ENCODE assay signal across 25 mouse cellular contexts in genomic region chr2:101062939-101063338, GRCm38 (mm10).
DNase-seq lines count a peak whose midpoint lies in the region; ATAC-seq lines count a peak whose summit lies in the region.
"Had no signal": no experiment of that assay in that cellular context is flagged by ENCODE, and none has a peak within 500 bp of the region (broad histone marks: within the 10 kb centered on the region; RNA-seq: fewer than 3 reads in every experiment).

No protein-coding gene starts in this region.

- H3K4me1 ChIP-seq in kidney, embryonic 16.5 days (ENCODE audit: insufficient read depth, low read length) = no peaks in the 10 kb centered on the region
- H3K4me1 ChIP-seq: embryonic facial prominence, embryonic 15.5 days; forebrain, embryonic 10.5 days; heart, embryonic 13.5 days; hindbrain, embryonic 13.5 days had no signal

- no peak overlapping the region for H3K4me3 ChIP-seq in kidney, embryonic 16.5 days (ENCODE audit: low read length)
- H3K4me3 ChIP-seq: embryonic facial prominence, embryonic 15.5 days; erythroblast, embryonic 14.5 days; forebrain, embryonic 10.5 days; heart, adult 2 months; heart, embryonic 13.5 days; hindbrain, embryonic 13.5 days had no signal

- H3K27me3 ChIP-seq in kidney, embryonic 16.5 days (ENCODE audit: insufficient read depth, low read length) = no peaks in the 10 kb centered on the region
- H3K27me3 ChIP-seq: embryonic facial prominence, embryonic 15.5 days; heart, embryonic 13.5 days; hindbrain, embryonic 13.5 days had no signal

- 34% methylated on average over 4 of the region's 4 CpGs for WGBS in kidney, embryonic 16.5 days

- intact Hi-C loops in heart, postnatal 25 days (cut with DNase I) = no loop called here

- no peak overlapping the region for H3K27ac ChIP-seq in kidney, embryonic 16.5 days (ENCODE audit: low read length)
- H3K27ac ChIP-seq: embryonic facial prominence, embryonic 15.5 days; forebrain, embryonic 10.5 days; heart, adult 2 months; heart, embryonic 13.5 days; hindbrain, embryonic 13.5 days; hindbrain, postnatal 0 days had no signal

- ATAC-seq in kidney, embryonic 16.5 days (ENCODE audit: low FRiP score, low TSS enrichment) = peak; percentile 63; the same call in 1 of the 2 replicates
- no peak for ATAC-seq in megakaryocyte, adult 5-6 weeks (ENCODE audit: poor library complexity, severe bottlenecking)
- ATAC-seq in frontal cortex, adult (ENCODE audit: low TSS enrichment) = no peak
- ATAC-seq: CD4-positive, CD25-positive, alpha-beta regulatory T cell, adult 4 months; forebrain, embryonic 14.5 days; hindbrain, postnatal 0 days had no signal

- H3K4me2 ChIP-seq in kidney, embryonic 16.5 days (replicated peaks; ENCODE audit: low read depth, low read length) = no peak overlapping the region
- H3K4me2 ChIP-seq: embryonic facial prominence, embryonic 15.5 days; heart, embryonic 13.5 days; hindbrain, embryonic 13.5 days had no signal

- DNase-seq in heart, adult 18-20 months = peak; percentile 18 to 24
- DNase-seq in heart, postnatal 25 days (ENCODE audit: low spot score) = no peak
- no peak for DNase-seq in kidney, postnatal 10 days
- peak; percentile 46 for DNase-seq in retina, postnatal 1 day
- no peak for DNase-seq in retina, embryonic 14.5 days (ENCODE audit: low spot score)
- DNase-seq: adrenal gland, adult 8-10 months; adrenal gland, postnatal 36 days; B cell, adult 2 months; cerebellum, adult 2 months; cerebellum, postnatal 10 days; gastrocnemius, postnatal 10 days; heart, postnatal 4 days had no signal

- no peak overlapping the region for H3K9ac ChIP-seq in kidney, embryonic 16.5 days (replicated peaks; ENCODE audit: low read length)
- H3K9ac ChIP-seq: embryonic facial prominence, embryonic 15.5 days; heart, embryonic 13.5 days; hindbrain, embryonic 13.5 days had no signal

- H3K9me3 ChIP-seq in kidney, embryonic 16.5 days (ENCODE audit: low read length) = no peaks in the 10 kb centered on the region
- H3K9me3 ChIP-seq: embryonic facial prominence, embryonic 15.5 days; forebrain, embryonic 10.5 days; G1E; heart, embryonic 13.5 days; hindbrain, embryonic 13.5 days had no signal

- H3K36me3 ChIP-seq in kidney, embryonic 16.5 days (ENCODE audit: insufficient read depth, low read length) = no peaks in the 10 kb centered on the region
- H3K36me3 ChIP-seq: embryonic facial prominence, embryonic 15.5 days; forebrain, embryonic 10.5 days; G1E; heart, embryonic 13.5 days; hindbrain, embryonic 13.5 days had no signal

Comparison
In these comparisons a context has a peak if more than half of its experiments do, and no peak if none do; other contexts are left out.
1. DNase-seq: peak in heart, adult 18-20 months (2 of 2) and retina, postnatal 1 day (single experiment); none in heart, postnatal 25 days (single experiment), kidney, postnatal 10 days (single experiment) and retina, embryonic 14.5 days (single experiment).